Mouse (Mus musculus): ENCODE measurements around the gene Nes. TPM values are rescaled to one million over a fixed set of nuclear protein-coding genes. Genes with fewer than 3 reads are reported as not detected.

Gene Nes
- total RNA-seq, 2 experiments from 2014 or later = 12.5 to 24.8 TPM

DNA sequence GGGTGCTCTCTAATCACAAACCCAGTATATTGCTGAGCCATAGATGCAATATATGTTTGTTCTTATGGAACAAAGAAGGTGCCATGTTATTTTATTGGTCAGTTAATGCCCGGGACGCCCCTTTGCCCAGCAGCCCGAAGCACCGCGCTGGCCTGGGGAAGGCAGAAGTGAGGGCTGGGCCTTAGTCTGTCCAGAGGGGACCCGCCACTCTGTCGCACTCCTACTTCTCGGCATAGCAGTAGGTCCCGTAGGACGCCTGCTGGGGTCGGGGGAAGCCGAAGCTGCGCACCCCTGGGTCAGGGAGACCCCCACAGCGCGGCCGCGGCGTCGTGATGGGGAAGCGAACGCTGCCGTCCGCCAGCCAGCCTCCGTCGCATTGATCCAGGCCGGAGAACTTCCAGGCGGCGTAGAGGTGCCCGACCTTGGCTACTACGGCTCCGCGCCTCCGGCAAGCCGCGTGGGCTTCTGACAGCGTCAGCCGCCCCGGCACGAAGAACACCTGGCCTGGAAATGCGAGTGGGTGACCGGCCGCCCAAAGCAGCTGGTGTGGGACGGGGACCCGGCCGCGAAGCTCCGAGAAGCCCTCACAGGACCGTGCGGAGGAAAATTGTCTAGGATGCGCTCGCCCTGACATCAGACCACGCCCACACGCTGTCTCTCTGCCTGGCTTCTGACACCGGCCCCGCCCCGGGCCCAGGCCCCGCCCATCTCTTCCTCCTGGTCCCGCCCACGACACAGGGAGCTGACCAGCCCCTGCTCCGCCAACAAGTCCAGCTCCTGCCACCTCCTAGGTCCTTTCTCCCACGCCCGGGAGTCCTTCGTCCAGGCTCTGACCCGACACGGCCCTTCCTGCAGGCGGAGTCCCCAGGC is 51.7 kb downstream of the Nes start:
- peak; percentile 94 for DNase-seq

DNA sequence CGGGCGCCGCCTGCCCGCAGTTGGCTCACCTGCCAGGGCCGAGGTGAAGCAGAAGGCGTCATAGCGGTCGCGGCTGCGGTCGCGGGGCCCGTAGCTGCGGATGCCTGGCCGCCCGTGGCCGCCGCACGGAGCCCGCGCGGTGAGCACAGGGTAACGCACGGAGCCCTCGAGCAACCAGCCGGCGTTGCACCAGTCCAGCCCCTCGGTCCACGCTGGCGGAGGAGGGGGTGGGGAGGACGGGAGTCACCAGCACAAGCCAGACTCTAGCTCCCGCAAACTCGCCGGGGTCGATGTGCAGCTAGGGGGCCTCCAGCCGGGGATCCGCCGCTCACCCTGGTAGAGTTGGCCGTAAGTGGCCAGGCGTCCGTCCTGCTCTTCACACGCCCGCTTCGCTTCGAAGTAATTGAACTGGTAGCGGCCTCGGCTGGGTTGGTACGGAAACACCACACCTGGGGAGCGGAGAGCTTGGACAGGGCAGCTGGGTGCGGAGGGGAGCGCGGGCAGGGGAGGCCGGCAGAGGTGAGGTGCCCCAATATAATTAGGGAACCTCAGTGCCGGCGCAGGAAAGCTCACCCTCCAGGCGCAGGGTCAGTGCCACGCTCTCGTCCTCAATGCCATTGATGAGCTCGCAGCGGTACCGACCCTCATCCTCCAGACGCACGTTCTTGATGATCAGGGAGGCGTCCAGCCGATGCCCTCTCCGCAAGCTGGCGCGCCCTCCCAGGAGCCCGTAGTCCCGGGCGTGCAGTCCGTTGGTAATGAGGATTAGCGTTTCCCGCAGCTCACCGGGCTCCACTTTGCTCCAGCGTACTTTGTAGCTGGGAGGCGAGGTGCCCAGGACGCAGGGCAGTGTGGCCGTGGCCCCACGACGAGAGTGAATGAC is 52.6 kb downstream of the Nes start:
- DNase-seq = no peak

DNA sequence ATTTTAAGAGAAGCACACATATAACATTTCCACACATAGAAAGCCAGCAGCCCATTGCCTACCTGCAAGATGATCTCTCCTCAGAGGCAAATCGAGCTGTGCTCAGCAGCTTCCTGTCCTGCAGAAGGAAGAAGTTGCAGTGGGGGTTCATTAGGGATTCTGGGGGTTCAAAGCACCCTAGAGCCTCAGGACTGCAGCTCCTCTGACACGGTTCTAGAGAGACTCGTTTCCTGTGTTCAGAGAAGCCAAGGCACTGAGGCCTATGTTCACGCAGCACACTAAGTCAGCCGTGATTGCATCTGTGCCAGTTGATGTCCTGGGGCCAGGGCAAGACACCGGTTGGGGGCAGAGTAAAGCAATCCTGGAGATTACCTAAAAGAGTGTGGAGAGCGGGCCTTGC is 55.9 kb downstream of the Nes start:
- no peak for DNase-seq

DNA sequence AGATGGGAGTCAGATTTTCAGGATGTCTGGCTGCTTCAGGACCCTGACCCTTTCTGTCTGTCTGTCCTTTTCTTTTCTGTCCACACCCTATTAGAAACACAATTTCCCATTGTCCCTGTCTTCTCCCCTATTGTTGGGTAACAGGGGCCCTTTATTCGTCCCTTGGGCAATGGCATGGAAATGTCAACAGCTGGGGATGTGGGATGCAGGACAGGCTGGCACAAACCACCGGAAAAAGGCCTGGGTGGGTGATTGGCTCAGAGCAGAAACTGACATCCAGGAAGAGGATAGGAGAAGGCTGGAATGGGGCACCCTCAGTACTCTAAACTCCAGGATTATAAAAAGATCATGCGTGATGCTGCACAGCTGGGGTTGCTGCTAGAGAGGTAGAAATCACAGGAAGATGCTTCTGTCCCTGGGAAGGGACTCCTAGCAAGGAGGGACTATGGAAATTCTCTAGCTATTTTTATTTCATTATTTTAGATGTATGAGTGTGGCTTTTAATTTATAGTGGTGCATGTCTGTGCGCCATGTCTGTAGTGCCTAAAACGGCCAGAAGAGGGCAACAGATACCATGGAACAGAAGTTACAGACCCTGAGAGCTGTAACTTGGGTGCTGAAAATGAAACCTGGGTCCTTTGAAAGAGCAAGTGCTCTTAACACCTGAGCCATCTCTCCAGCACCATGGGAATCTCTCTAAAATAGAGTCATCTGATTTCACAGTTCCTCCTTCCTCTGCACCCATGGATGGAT is 56.7 kb downstream of the Nes start, which contains the start of gene Hapln2:
TSS of gene Hapln2 (minus strand) at position 150 of the 753 bp plus-strand sequence.
- peak in 1 of 2 experiments; percentile 27 for DNase-seq

Other genes starting within 250 kb of the Nes start
- under 1 TPM; 0.10 to 0.28 TPM for gene Lrrc71, start 222.5 kb upstream of the Nes start, total RNA-seq (2021)
- under 1 TPM in 1 of 2 experiments, not detected in 1; 0.57 TPM for gene Ntrk1, start 175.9 kb upstream of the Nes start, total RNA-seq (2021)
- gene Insrr, start 174.1 kb upstream of the Nes start, total RNA-seq (2021) = under 1 TPM in 1 of 2 experiments, not detected in 1; 0.10 TPM
- 10 to 100 TPM; 14.0 to 15.6 TPM for gene Pear1, start 146.8 kb upstream of the Nes start, total RNA-seq (2021)
- 1 to 10 TPM in 1 of 2 experiments, under 1 TPM in 1; 0.17 to 1.2 TPM for gene Sh2d2a, start 124.3 kb upstream of the Nes start, total RNA-seq (2021)
- gene Prcc, start 85.5 kb upstream of the Nes start, total RNA-seq (2021) = 10 to 100 TPM; 45.6 to 47.9 TPM
- 100 to 1,000 TPM; 111 to 117 TPM for gene Hdgf, start 64.8 kb upstream of the Nes start, total RNA-seq (2021)
- gene Mrpl24, start 51.6 kb upstream of the Nes start, total RNA-seq (2021) = 10 to 100 TPM; 75.0 to 77.9 TPM
- 10 to 100 TPM; 10.8 to 11.5 TPM for gene Isg20l2, start 40.8 kb upstream of the Nes start, total RNA-seq (2021)
- gene Rrnad1, start 40.4 kb upstream of the Nes start, total RNA-seq (2021) = 1 to 10 TPM; 4.8 to 5.1 TPM
- not detected for gene Crabp2, start 22.4 kb upstream of the Nes start, total RNA-seq (2021)
- gene Bcan, start 29.2 kb downstream of the Nes start, total RNA-seq (2021) = under 1 TPM in 1 of 2 experiments, not detected in 1; 0.32 TPM
- gene Hapln2, start 56.5 kb downstream of the Nes start, total RNA-seq (2021) = not detected
- gene Gpatch4, start 72.0 kb downstream of the Nes start, total RNA-seq (2021) = 10 to 100 TPM; 10.9 to 12.3 TPM
- gene Naxe, start 87.4 kb downstream of the Nes start, total RNA-seq (2021) = 10 to 100 TPM; 90.7 to 95.9 TPM
- not detected for gene Ttc24, start 107.2 kb downstream of the Nes start, total RNA-seq (2021)
- under 1 TPM; 0.39 to 0.69 TPM for gene Iqgap3, start 110.9 kb downstream of the Nes start, total RNA-seq (2021)
- gene Mef2d, start 171.3 kb downstream of the Nes start, total RNA-seq (2021) = 100 to 1,000 TPM; 120 TPM